Comparison of ENCODE assay signal across 8 mouse cellular contexts in the genomic region with DNA sequence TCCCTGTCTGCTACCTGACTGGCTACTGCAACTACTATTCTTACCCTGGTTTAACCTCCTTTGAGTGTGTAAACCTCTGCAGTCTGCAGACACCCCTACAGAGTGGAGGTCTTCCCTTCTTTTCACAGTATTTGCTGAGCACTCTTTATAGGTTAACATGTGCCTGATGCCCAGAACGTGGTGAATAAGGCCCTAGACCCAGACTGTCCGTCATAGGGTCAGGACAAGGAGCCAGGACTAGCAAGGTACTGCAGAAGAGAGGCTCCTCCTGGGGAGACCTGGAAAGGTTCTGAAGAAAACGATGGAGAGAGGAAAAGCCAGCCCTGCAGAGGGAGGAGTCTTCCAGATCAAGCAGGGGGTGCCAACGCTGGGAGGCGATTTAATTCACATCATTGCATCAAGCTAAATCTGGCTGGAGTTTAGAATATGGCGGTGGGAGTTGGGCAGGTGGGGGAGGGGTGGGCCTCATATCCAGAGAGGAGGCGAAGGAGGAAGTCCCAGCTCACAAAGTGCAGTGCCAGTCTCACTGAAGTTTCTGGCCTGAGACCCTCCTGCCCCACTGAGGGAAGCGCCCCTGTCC. TPM values are rescaled to one million over a fixed set of nuclear protein-coding genes. Genes with fewer than 3 reads are reported as not detected.
DNase-seq lines count a peak whose midpoint lies in the region; ATAC-seq and TF ChIP-seq lines count a peak whose summit lies in the region.

No protein-coding gene starts in this region.

- TF ChIP-seq CTCF in hindbrain, postnatal 0 days (IDR thresholded peaks at IDR 0.05; ENCODE audit: low read depth): 0 out of 2 replicates have a peak, but pooled peaks have one; percentile 4
- no peak for TF ChIP-seq CTCF in midbrain, postnatal 0 days (IDR thresholded peaks at IDR 0.05)

- peak overlapping the region; percentile 95 for H3K4me2 ChIP-seq in kidney, embryonic 14.5 days (replicated peaks; ENCODE audit: low read depth, low read length)
- H3K4me2 ChIP-seq in embryonic facial prominence, embryonic 12.5 days (replicated peaks): peak overlapping the region; percentile 97
- H3K4me2 ChIP-seq in hindbrain, postnatal 0 days (ENCODE audit: low read depth, low read length): peak overlapping the region; percentile 92
- peak overlapping the region; percentile 93 for H3K4me2 ChIP-seq in midbrain, postnatal 0 days (ENCODE audit: low read depth, low read length, poor library complexity, severe bottlenecking)

- intact Hi-C loops in gastrocnemius, postnatal 36 days (cut with DNase I): no loop called here

- 34% methylated on average over 8 of the region's 8 CpGs for WGBS in kidney, embryonic 14.5 days
- WGBS in embryonic facial prominence, embryonic 12.5 days: 30% methylated on average over 8 of the region's 8 CpGs
- 20% methylated on average over 8 of the region's 8 CpGs for WGBS in hindbrain, postnatal 0 days
- 18% methylated on average over 8 of the region's 8 CpGs for WGBS in midbrain, postnatal 0 days

- H3K9me3 ChIP-seq in kidney, embryonic 14.5 days (ENCODE audit: control insufficient read depth, low read length): peaks cover 2% of the 10 kb centered on the region; the same call in 1 of the 2 replicates
- H3K9me3 ChIP-seq in embryonic facial prominence, embryonic 12.5 days: no peaks in the 10 kb centered on the region
- no peaks in the 10 kb centered on the region for H3K9me3 ChIP-seq in hindbrain, postnatal 0 days (ENCODE audit: low read length)
- H3K9me3 ChIP-seq in midbrain, postnatal 0 days (ENCODE audit: low read length): no peaks in the 10 kb centered on the region

- H3K4me3 ChIP-seq in kidney, embryonic 14.5 days (ENCODE audit: low read length): peak overlapping the region; percentile 62; the same call in 1 of the 2 replicates
- H3K4me3 ChIP-seq in embryonic facial prominence, embryonic 12.5 days: peak overlapping the region; percentile 80
- peak overlapping the region; percentile 82 for H3K4me3 ChIP-seq in hindbrain, postnatal 0 days (ENCODE audit: low read length)
- H3K4me3 ChIP-seq in midbrain, postnatal 0 days (ENCODE audit: low read depth, low read length): peak overlapping the region; percentile 81

- H3K36me3 ChIP-seq in kidney, embryonic 14.5 days (ENCODE audit: control insufficient read depth, insufficient read depth, low read length): no peaks in the 10 kb centered on the region
- no peaks in the 10 kb centered on the region for H3K36me3 ChIP-seq in embryonic facial prominence, embryonic 12.5 days
- no peaks in the 10 kb centered on the region for H3K36me3 ChIP-seq in hindbrain, postnatal 0 days (ENCODE audit: insufficient read depth, low read length)
- no peaks in the 10 kb centered on the region for H3K36me3 ChIP-seq in midbrain, postnatal 0 days (ENCODE audit: insufficient read depth, low read length)

- no peak for ATAC-seq in kidney, embryonic 14.5 days (ENCODE audit: low FRiP score, low TSS enrichment)
- ATAC-seq in embryonic facial prominence, embryonic 12.5 days (ENCODE audit: insufficient number of reproducible peaks, insufficient read depth, low FRiP score, low TSS enrichment): no peak
- peak; percentile 22; the same call in 1 of the 2 replicates for ATAC-seq in hindbrain, postnatal 0 days
- no peak for ATAC-seq in midbrain, postnatal 0 days (ENCODE audit: low FRiP score)

- no peaks in the 10 kb centered on the region for H3K27me3 ChIP-seq in kidney, embryonic 14.5 days (ENCODE audit: control insufficient read depth, insufficient read depth, low read length)
- H3K27me3 ChIP-seq in embryonic facial prominence, embryonic 12.5 days: no peaks in the 10 kb centered on the region
- H3K27me3 ChIP-seq in hindbrain, postnatal 0 days (ENCODE audit: insufficient read depth, low read length): no peaks in the 10 kb centered on the region
- no peaks in the 10 kb centered on the region for H3K27me3 ChIP-seq in midbrain, postnatal 0 days (ENCODE audit: insufficient read depth, low read length)

- no peak for DNase-seq in kidney, postnatal 25 days
- DNase-seq in hindbrain, postnatal 0 days (ENCODE audit: low spot score): peak; percentile 68
- peak; percentile 70 for DNase-seq in midbrain, postnatal 0 days (ENCODE audit: low spot score)
- no peak for DNase-seq in adrenal gland, adult 18-20 months (ENCODE audit: low spot score in 2 of 2)
- DNase-seq in spleen, postnatal 14 days (ENCODE audit: low spot score in 2 of 2): no peak
- DNase-seq in gastrocnemius, postnatal 36 days: no peak

- no peaks in the 10 kb centered on the region for H3K4me1 ChIP-seq in kidney, embryonic 14.5 days (ENCODE audit: control insufficient read depth, insufficient read depth, low read length)
- H3K4me1 ChIP-seq in embryonic facial prominence, embryonic 12.5 days: peaks cover 26% of the 10 kb centered on the region
- 0 out of 2 replicates have a peak, but pooled peaks cover 10% of the 10 kb centered on the region for H3K4me1 ChIP-seq in hindbrain, postnatal 0 days (ENCODE audit: insufficient read depth, low read length)
- H3K4me1 ChIP-seq in midbrain, postnatal 0 days (ENCODE audit: insufficient read depth, low read length): 0 out of 2 replicates have a peak, but pooled peaks cover 6% of the 10 kb centered on the region

- no peak overlapping the region; the same call in 1 of the 2 replicates for H3K27ac ChIP-seq in kidney, embryonic 14.5 days (ENCODE audit: low read depth, low read length)
- H3K27ac ChIP-seq in embryonic facial prominence, embryonic 12.5 days: peak overlapping the region; percentile 89
- peak overlapping the region; percentile 93 for H3K27ac ChIP-seq in hindbrain, postnatal 0 days
- H3K27ac ChIP-seq in midbrain, postnatal 0 days (ENCODE audit: low read depth, low read length): peak overlapping the region; percentile 91

- H3K9ac ChIP-seq in kidney, embryonic 14.5 days (ENCODE audit: low read depth, low read length): peak overlapping the region; percentile 67; the same call in 1 of the 2 replicates
- peak overlapping the region; percentile 83; the same call in 1 of the 2 replicates for H3K9ac ChIP-seq in embryonic facial prominence, embryonic 12.5 days
- H3K9ac ChIP-seq in hindbrain, postnatal 0 days (replicated peaks; ENCODE audit: low read length): no peak overlapping the region
- H3K9ac ChIP-seq in midbrain, postnatal 0 days (replicated peaks; ENCODE audit: low read length, poor library complexity, severe bottlenecking): peak overlapping the region; percentile 96

RNA-seq across cellular contexts. Expression of a gene that starts 2.0 kb away (rescaled TPM):
- 12.7 and 16.4 TPM in 2 replicates for polyA plus RNA-seq in kidney, embryonic 14.5 days (2014; fragmentation: Nextera tagmentation; extraction: Ambion mirVana)
- polyA plus RNA-seq in embryonic facial prominence, embryonic 12.5 days (2016; fragmentation: Nextera tagmentation; extraction: Ambion mirVana): 25.0 and 25.4 TPM in 2 replicates
- total RNA-seq in hindbrain, postnatal 0 days (2014; rRNA removed): 51.1 and 56.8 TPM in 2 replicates
- polyA plus RNA-seq in hindbrain, postnatal 0 days (2015; fragmentation: Nextera tagmentation; extraction: Ambion mirVana): 12.2 and 13.2 TPM in 2 replicates
- 46.6 and 52.9 TPM in 2 replicates for total RNA-seq in midbrain, postnatal 0 days (2014; rRNA removed)
- polyA plus RNA-seq in midbrain, postnatal 0 days (2015; fragmentation: Nextera tagmentation; extraction: Ambion mirVana): 11.1 and 11.9 TPM in 2 replicates
- total RNA-seq in adrenal gland, adult 18-20 months (2021): 10 to 100 TPM; 21.1 to 24.1 TPM
- 10 to 100 TPM; 24.4 to 26.6 TPM for total RNA-seq in gastrocnemius, postnatal 36 days (2021)

RNA-seq across cellular contexts. Expression of a gene that starts 37.7 kb away (rescaled TPM):
- polyA plus RNA-seq in kidney, embryonic 14.5 days (2014; fragmentation: Nextera tagmentation; extraction: Ambion mirVana): 4.5 and 6.1 TPM in 2 replicates
- 7.5 and 9.3 TPM in 2 replicates for polyA plus RNA-seq in embryonic facial prominence, embryonic 12.5 days (2016; fragmentation: Nextera tagmentation; extraction: Ambion mirVana)
- 2.3 and 6.3 TPM in 2 replicates for total RNA-seq in hindbrain, postnatal 0 days (2014; rRNA removed)
- 5.2 and 6.2 TPM in 2 replicates for polyA plus RNA-seq in hindbrain, postnatal 0 days (2015; fragmentation: Nextera tagmentation; extraction: Ambion mirVana)
- 5.3 and 7.7 TPM in 2 replicates for total RNA-seq in midbrain, postnatal 0 days (2014; rRNA removed)
- 6.4 and 6.6 TPM in 2 replicates for polyA plus RNA-seq in midbrain, postnatal 0 days (2015; fragmentation: Nextera tagmentation; extraction: Ambion mirVana)
- 1 to 10 TPM; 1.4 to 1.8 TPM for total RNA-seq in adrenal gland, adult 18-20 months (2021)
- total RNA-seq in gastrocnemius, postnatal 36 days (2021): under 1 TPM; 0.10 to 0.26 TPM

Comparison
In these comparisons a context has a peak if more than half of its experiments do, and no peak if none do; other contexts are left out.
1. DNase-seq: peak in hindbrain, postnatal 0 days (single experiment) and midbrain, postnatal 0 days (single experiment); none in kidney, postnatal 25 days (0 of 2), adrenal gland, adult 18-20 months (0 of 2), spleen, postnatal 14 days (0 of 2) and gastrocnemius, postnatal 36 days (0 of 2).
2. Peak in every context shown above with its lines, with median percentiles within 50 percentile points of each other: H3K4me2 ChIP-seq and H3K4me3 ChIP-seq.